Mouse (Mus musculus) embryonic facial prominence, embryonic 15.5 days (tissue): ENCODE measurements around the gene Cd99l2. TPM values are rescaled to one million over a fixed set of nuclear protein-coding genes. Genes with fewer than 3 reads are reported as not detected.

Experiments
- ATAC-seq: fragments of 200-750 bp; cut with Nextera tagmentation; 2 replicates; pipeline ENCODE4 v1.8.0; 2017; ENCODE audit warnings: low read depth, moderate TSS enrichment; ENCODE audit not compliant: insufficient number of reproducible peaks, low FRiP score, low TSS enrichment
- H3K27ac ChIP-seq: fragments of 300-500 bp; sonication (generic); replicated peaks from 2 replicates; pipeline ENCODE4 v1.5.1; 2015; ENCODE audit warnings: mild to moderate bottlenecking, inconsistent platforms
- H3K27me3 ChIP-seq: fragments of 300-500 bp; sonication (generic); 2 replicates; pipeline ENCODE4 v1.6.1; 2015; ENCODE audit warnings: inconsistent platforms
- H3K36me3 ChIP-seq: fragments of 300-500 bp; sonication (generic); 2 replicates; pipeline ENCODE4 v1.6.1; 2015; ENCODE audit warnings: mild to moderate bottlenecking, inconsistent platforms
- H3K4me1 ChIP-seq: fragments of 300-500 bp; sonication (generic); 2 replicates; pipeline ENCODE4 v1.6.1; 2015; ENCODE audit warnings: inconsistent platforms
- H3K4me2 ChIP-seq: fragments of 300-500 bp; sonication (generic); replicated peaks from 2 replicates; pipeline ENCODE4 v1.6.1; 2015; ENCODE audit warnings: mild to moderate bottlenecking, inconsistent platforms
- H3K4me3 ChIP-seq: fragments of 300-500 bp; sonication (generic); replicated peaks from 2 replicates; pipeline ENCODE4 v1.5.1; 2015; ENCODE audit warnings: mild to moderate bottlenecking, inconsistent platforms
- H3K9ac ChIP-seq: fragments of 300-500 bp; sonication (generic); 2 replicates; pipeline ENCODE4 v1.6.1; 2015; ENCODE audit warnings: inconsistent platforms
- H3K9me3 ChIP-seq: fragments of 300-500 bp; sonication (generic); replicated peaks from 2 replicates; pipeline ENCODE4 v1.6.1; 2016; ENCODE audit warnings: inconsistent platforms
- WGBS: fragments of 180-500 bp; shearing (Covaris S2); methylation state at CpG from one replicate; pipeline ENCODE4 v1.1.7; 2015; 5-methylcytosine and 5-hydroxymethylcytosine counted together
- polyA plus RNA-seq: library from polyadenylated mRNA; unstranded; fragments of >200 nt; fragmentation: Nextera tagmentation; extraction: Ambion mirVana; gene quantifications from 2 replicates; pipeline ENCODE4 v1.2.1, GENCODE M21; 2015

The Cd99l2 gene
- polyA plus RNA-seq = 36.3 and 36.4 TPM in 2 replicates

GRCm38 (mm10) chrX:71492634-71493278 is at the start of gene Cd99l2:
TSS of gene Cd99l2 (minus strand) at chrX:71492849.
- Histone ChIP-seq H3K27me3 (no peaks in the 10 kb centered on the region), H3K27ac (peak within 1 kb of the TSS; percentile 89), H3K4me3 (peak within 1 kb of the TSS; percentile 56), H3K9me3 (no peaks in the 10 kb centered on the region), H3K36me3 (no peaks in the 10 kb centered on the region), H3K4me2 (peak within 1 kb of the TSS; percentile 61), H3K4me1 (0 out of 2 replicates have a peak, but pooled peaks cover 3% of the 10 kb centered on the region), H3K9ac (peak within 1 kb of the TSS; percentile 45)
- 12% methylated on average over 17 of the region's 23 CpGs for WGBS
- peak; percentile 96 for ATAC-seq

GRCm38 (mm10) chrX:71540821-71541510 is 48.3 kb upstream of the Cd99l2 start:
- 77% methylated on average over 7 of the region's 7 CpGs for WGBS
- Histone ChIP-seq H3K4me2 (no peak overlapping the region), H3K9ac (no peak overlapping the region), H3K4me1 (no peaks in the 10 kb centered on the region), H3K27me3 (no peaks in the 10 kb centered on the region; the same call in 1 of the 2 replicates), H3K36me3 (no peaks in the 10 kb centered on the region), H3K27ac (no peak overlapping the region), H3K9me3 (no peaks in the 10 kb centered on the region), H3K4me3 (no peak overlapping the region)
- ATAC-seq = no peak

DNA sequence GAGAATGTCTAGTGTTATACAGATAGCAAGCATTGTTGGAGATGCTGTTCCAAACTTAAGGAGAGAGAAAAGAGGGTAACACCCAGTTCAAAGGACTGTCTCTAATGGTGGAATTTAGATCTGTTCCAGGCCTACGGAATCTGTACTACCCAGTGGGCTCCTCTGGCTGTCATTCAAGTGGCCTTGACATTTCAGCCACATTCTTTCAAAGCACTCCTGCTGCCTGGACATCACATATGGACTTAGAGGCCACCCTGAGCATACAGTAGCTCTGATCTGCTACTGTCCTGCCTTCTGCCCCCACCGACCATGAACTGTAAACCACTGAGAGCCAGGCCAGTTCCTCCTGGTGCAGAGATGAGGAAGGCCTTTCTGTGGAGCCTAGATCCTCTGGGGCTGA is 45.1 kb upstream of the Cd99l2 start:
- H3K27me3 ChIP-seq = no peaks in the 10 kb centered on the region; the same call in 1 of the 2 replicates
- H3K9me3 ChIP-seq = no peaks in the 10 kb centered on the region
- H3K36me3 ChIP-seq = no peaks in the 10 kb centered on the region
- WGBS = 69% methylated on average over 2 of the region's 2 CpGs
- no peak for ATAC-seq
- no peak overlapping the region for H3K4me3 ChIP-seq
- H3K27ac ChIP-seq = no peak overlapping the region
- no peak overlapping the region for H3K4me2 ChIP-seq
- H3K9ac ChIP-seq = no peak overlapping the region
- H3K4me1 ChIP-seq = no peaks in the 10 kb centered on the region

GRCm38 (mm10) chrX:71534102-71534501 is 41.5 kb upstream of the Cd99l2 start:
- Histone ChIP-seq H3K9me3 (no peaks in the 10 kb centered on the region), H3K27me3 (no peaks in the 10 kb centered on the region; the same call in 1 of the 2 replicates), H3K4me1 (no peaks in the 10 kb centered on the region), H3K4me3 (no peak overlapping the region), H3K27ac (no peak overlapping the region), H3K4me2 (no peak overlapping the region), H3K36me3 (no peaks in the 10 kb centered on the region), H3K9ac (no peak overlapping the region)
- ATAC-seq = no peak
- 83% methylated on average over 5 of the region's 5 CpGs for WGBS

- H3K9ac ChIP-seq = no peak overlapping the region
- H3K36me3 ChIP-seq = no peaks in the 10 kb centered on the region
- H3K9me3 ChIP-seq = no peaks in the 10 kb centered on the region
- WGBS = 66% methylated on average over 3 of the region's 3 CpGs
- H3K4me3 ChIP-seq = no peak overlapping the region
- H3K27me3 ChIP-seq = no peaks in the 10 kb centered on the region; the same call in 1 of the 2 replicates
- ATAC-seq = no peak
- H3K4me1 ChIP-seq = no peaks in the 10 kb centered on the region
- H3K27ac ChIP-seq = no peak overlapping the region
- no peak overlapping the region for H3K4me2 ChIP-seq
Observed at GRCm38 (mm10) chrX:71532635-71533034, 40.0 kb upstream of the Cd99l2 start.

GRCm38 (mm10) chrX:71528646-71529045 is 36.0 kb upstream of the Cd99l2 start:
- no peak overlapping the region for H3K27ac ChIP-seq
- 37% methylated on average over 6 of the region's 6 CpGs for WGBS

GRCm38 (mm10) chrX:71528150-71528549 is 35.5 kb upstream of the Cd99l2 start:
- Histone ChIP-seq H3K9ac (no peak overlapping the region), H3K9me3 (no peaks in the 10 kb centered on the region), H3K27ac (no peak overlapping the region), H3K36me3 (no peaks in the 10 kb centered on the region), H3K4me3 (no peak overlapping the region), H3K4me2 (no peak overlapping the region), H3K4me1 (no peaks in the 10 kb centered on the region), H3K27me3 (no peaks in the 10 kb centered on the region; the same call in 1 of the 2 replicates)
- no peak for ATAC-seq
- 74% methylated on average over 3 of the region's 3 CpGs for WGBS

More at GRCm38 (mm10) chrX:71528646-71529045, 36.0 kb upstream of the Cd99l2 start:
- no peak overlapping the region for H3K4me3 ChIP-seq
- H3K36me3 ChIP-seq = no peaks in the 10 kb centered on the region
- no peaks in the 10 kb centered on the region for H3K4me1 ChIP-seq
- ATAC-seq = no peak
- H3K9ac ChIP-seq = no peak overlapping the region
- H3K4me2 ChIP-seq = no peak overlapping the region
- H3K9me3 ChIP-seq = no peaks in the 10 kb centered on the region
- no peaks in the 10 kb centered on the region; the same call in 1 of the 2 replicates for H3K27me3 ChIP-seq

- H3K4me3 ChIP-seq = no peak overlapping the region
- H3K27ac ChIP-seq = no peak overlapping the region
- H3K9me3 ChIP-seq = no peaks in the 10 kb centered on the region
- no peak for ATAC-seq
- no peaks in the 10 kb centered on the region; the same call in 1 of the 2 replicates for H3K27me3 ChIP-seq
- 81% methylated on average over 1 of the region's 1 CpGs for WGBS
- H3K4me1 ChIP-seq = no peaks in the 10 kb centered on the region
- H3K9ac ChIP-seq = no peak overlapping the region
- H3K36me3 ChIP-seq = no peaks in the 10 kb centered on the region
- H3K4me2 ChIP-seq = no peak overlapping the region
Observed at GRCm38 (mm10) chrX:71527461-71527860, 34.8 kb upstream of the Cd99l2 start.

DNA sequence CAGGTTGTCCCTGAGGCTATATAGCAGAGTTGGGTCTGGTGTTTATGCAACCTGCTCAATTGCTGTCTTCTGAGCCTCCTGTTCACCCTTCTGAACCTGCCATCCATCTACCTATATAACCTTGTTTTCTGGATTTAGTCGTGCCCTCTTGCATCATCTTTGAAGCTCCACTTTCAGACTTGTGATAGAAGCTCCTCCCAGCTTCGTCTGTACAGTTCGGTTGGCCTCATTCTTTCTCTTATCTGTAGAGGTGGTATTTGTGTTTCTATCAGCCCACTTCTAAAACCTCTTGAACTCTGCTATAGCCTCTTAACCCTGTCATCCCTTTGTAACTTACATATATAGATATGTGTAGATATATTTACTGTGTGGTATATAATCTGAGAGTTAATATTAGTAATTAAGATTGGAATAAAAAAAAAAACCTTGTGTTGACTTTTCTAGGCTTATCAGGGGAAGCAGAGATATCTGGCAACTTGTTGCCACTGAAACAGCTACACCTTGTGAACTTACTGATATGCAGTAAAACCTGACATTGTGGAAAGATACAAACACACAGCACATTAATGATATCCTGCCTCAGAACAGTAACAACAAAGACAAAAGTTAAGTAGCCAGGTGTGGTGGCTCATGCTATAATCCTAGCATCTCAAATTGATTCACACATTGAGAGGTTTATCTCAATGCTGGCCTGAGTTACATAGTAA is 33.1 kb upstream of the Cd99l2 start:
- H3K4me2 ChIP-seq = no peak overlapping the region

GRCm38 (mm10) chrX:71524310-71524709 is 31.7 kb upstream of the Cd99l2 start:
- no peaks in the 10 kb centered on the region for H3K36me3 ChIP-seq
- no peaks in the 10 kb centered on the region; the same call in 1 of the 2 replicates for H3K27me3 ChIP-seq
- no peak overlapping the region for H3K27ac ChIP-seq
- H3K9me3 ChIP-seq = no peaks in the 10 kb centered on the region
- H3K9ac ChIP-seq = no peak overlapping the region
- H3K4me3 ChIP-seq = no peak overlapping the region
- ATAC-seq = no peak
- WGBS = 53% methylated on average over 2 of the region's 2 CpGs
- no peak overlapping the region for H3K4me2 ChIP-seq
- no peaks in the 10 kb centered on the region for H3K4me1 ChIP-seq

More for the DNA sequence above, 33.1 kb upstream of the Cd99l2 start:
- 64% methylated on average over 3 of the region's 3 CpGs for WGBS
- Histone ChIP-seq H3K9me3 (no peaks in the 10 kb centered on the region), H3K27me3 (no peaks in the 10 kb centered on the region; the same call in 1 of the 2 replicates), H3K4me1 (no peaks in the 10 kb centered on the region), H3K27ac (no peak overlapping the region), H3K4me3 (no peak overlapping the region), H3K36me3 (no peaks in the 10 kb centered on the region), H3K9ac (no peak overlapping the region)
- no peak for ATAC-seq

- WGBS = 89% methylated on average over 3 of the region's 3 CpGs
Observed at GRCm38 (mm10) chrX:71522889-71523288, 30.2 kb upstream of the Cd99l2 start.

More at GRCm38 (mm10) chrX:71522889-71523288, 30.2 kb upstream of the Cd99l2 start:
- no peaks in the 10 kb centered on the region for H3K9me3 ChIP-seq
- H3K9ac ChIP-seq = no peak overlapping the region
- ATAC-seq = no peak
- H3K4me1 ChIP-seq = no peaks in the 10 kb centered on the region
- H3K27me3 ChIP-seq = no peaks in the 10 kb centered on the region; the same call in 1 of the 2 replicates
- H3K4me3 ChIP-seq = no peak overlapping the region
- H3K36me3 ChIP-seq = no peaks in the 10 kb centered on the region
- H3K4me2 ChIP-seq = no peak overlapping the region
- H3K27ac ChIP-seq = no peak overlapping the region
